Mouse (Mus musculus) lung, embryonic 16.5 days (tissue): ENCODE results near the gene Abcc4. TPM values are rescaled to one million over a fixed set of nuclear protein-coding genes. Genes with fewer than 3 reads are reported as not detected.

Source experiments
- ATAC-seq: fragments of 200-750 bp; cut with Nextera tagmentation; 2 replicates; pipeline ENCODE4 v1.8.0; 2017; ENCODE audit warnings: low read depth, mild to moderate bottlenecking, moderate library complexity
- H3K27ac ChIP-seq: fragments of 300-500 bp; sonication (generic); 2 replicates; pipeline ENCODE4 v1.5.1; 2014; ENCODE audit warnings: mild to moderate bottlenecking, control low read depth, low read length
- H3K27me3 ChIP-seq: fragments of 300-500 bp; sonication (generic); 2 replicates; pipeline ENCODE4 v1.6.1; 2014; ENCODE audit warnings: low read depth, low read length, mixed read lengths; ENCODE audit not compliant: control insufficient read depth, insufficient read depth
- H3K36me3 ChIP-seq: fragments of 300-500 bp; sonication (generic); 2 replicates; pipeline ENCODE4 v1.6.1; 2014; ENCODE audit warnings: low read length; ENCODE audit not compliant: control insufficient read depth, insufficient read depth
- H3K4me1 ChIP-seq: fragments of 300-500 bp; sonication (generic); replicated peaks from 2 replicates; pipeline ENCODE4 v1.6.1; 2014; ENCODE audit warnings: low read length, mixed read lengths; ENCODE audit not compliant: control insufficient read depth, insufficient read depth
- H3K4me2 ChIP-seq: fragments of 300-500 bp; sonication (generic); 2 replicates; pipeline ENCODE4 v1.6.1; 2014; ENCODE audit warnings: low read depth, low read length, control low read depth
- H3K4me3 ChIP-seq: fragments of 300-500 bp; sonication (generic); 2 replicates; pipeline ENCODE4 v1.5.1; 2014; ENCODE audit warnings: mild to moderate bottlenecking, low read length, control low read depth
- H3K9ac ChIP-seq: fragments of 300-500 bp; sonication (generic); 2 replicates; pipeline ENCODE4 v1.6.1; 2014; ENCODE audit warnings: low read length, control low read depth
- H3K9me3 ChIP-seq: fragments of 300-500 bp; sonication (generic); 2 replicates; pipeline ENCODE4 v1.6.1; 2016; ENCODE audit warnings: low read length; ENCODE audit not compliant: control insufficient read depth
- WGBS: fragments of 180-500 bp; shearing (Covaris S2); extraction: QIAGEN DNeasy Blood & Tissue Kit; methylation state at CpG from one replicate; pipeline ENCODE4 v1.1.7; 2014; 5-methylcytosine and 5-hydroxymethylcytosine counted together
- polyA plus RNA-seq: library from polyadenylated mRNA; unstranded; fragments of >200 nt; fragmentation: Nextera tagmentation; extraction: Ambion mirVana; gene quantifications from 2 replicates; pipeline ENCODE4 v1.2.1, GENCODE M21; 2015

The Abcc4 gene
- 2.2 and 2.5 TPM in 2 replicates for polyA plus RNA-seq

DNA sequence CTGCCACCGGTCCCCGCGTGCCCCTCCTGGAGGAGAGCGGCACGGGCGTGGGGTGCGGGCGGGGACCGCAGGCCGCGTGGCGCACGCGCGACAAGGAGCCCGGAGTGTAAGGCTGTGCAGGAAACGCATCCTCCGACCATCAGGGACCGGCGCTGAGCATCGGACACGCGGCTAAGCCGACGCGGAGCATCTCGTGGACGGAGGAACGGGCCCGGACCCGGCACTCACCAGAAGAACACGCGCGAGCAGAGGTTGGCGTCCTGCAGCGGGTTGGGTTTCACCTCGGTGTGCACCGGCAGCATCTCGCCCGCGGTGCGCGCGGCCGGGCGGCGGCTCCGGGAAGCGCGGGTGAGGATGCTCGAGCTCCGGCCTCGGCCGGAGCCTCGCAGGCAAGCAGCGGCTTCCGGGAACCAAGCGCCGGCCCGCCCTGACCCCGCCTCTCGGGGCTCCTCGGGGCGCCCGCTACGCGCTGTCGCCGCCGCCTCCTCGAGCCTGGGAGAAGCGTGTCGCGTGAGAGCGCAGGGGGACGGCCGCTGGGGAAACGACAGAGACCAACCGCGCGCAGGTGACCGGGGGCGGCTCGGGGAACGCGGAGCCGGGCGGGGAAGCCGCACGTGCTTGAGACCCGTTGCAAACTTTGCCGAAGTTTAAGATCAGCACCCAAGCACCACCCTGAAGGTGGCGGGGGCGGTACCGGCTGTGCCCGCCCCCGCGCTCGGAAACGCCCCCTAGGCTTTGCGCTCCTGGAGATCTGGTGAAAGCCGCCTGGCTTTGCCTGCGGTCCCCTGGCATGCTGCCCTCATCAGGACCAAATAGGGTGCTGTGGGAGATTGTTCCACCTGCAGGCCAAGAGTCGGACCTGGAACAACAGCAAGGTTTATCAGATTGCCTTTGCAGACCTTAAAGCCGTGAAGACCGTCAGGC is at the start of gene Abcc4:
Gene Abcc4, minus strand, starts transcription at position 412 of the 924 bp plus-strand sequence.
- under 1% methylated on average over 83 of the region's 106 CpGs for WGBS
- H3K4me3 ChIP-seq, result peak within 1 kb of the TSS; percentile 61
- H3K9me3 ChIP-seq, result no peaks in the 10 kb centered on the region
- peak within 1 kb of the TSS; percentile 56 for H3K9ac ChIP-seq
- no peaks in the 10 kb centered on the region for H3K36me3 ChIP-seq
- peak; percentile 84 for ATAC-seq
- H3K27ac ChIP-seq, result no peak within 1 kb of the TSS
- peak within 1 kb of the TSS; percentile 92 for H3K4me2 ChIP-seq
- H3K4me1 ChIP-seq, result peaks cover 13% of the 10 kb centered on the region
- peaks cover 26% of the 10 kb centered on the region for H3K27me3 ChIP-seq

DNA sequence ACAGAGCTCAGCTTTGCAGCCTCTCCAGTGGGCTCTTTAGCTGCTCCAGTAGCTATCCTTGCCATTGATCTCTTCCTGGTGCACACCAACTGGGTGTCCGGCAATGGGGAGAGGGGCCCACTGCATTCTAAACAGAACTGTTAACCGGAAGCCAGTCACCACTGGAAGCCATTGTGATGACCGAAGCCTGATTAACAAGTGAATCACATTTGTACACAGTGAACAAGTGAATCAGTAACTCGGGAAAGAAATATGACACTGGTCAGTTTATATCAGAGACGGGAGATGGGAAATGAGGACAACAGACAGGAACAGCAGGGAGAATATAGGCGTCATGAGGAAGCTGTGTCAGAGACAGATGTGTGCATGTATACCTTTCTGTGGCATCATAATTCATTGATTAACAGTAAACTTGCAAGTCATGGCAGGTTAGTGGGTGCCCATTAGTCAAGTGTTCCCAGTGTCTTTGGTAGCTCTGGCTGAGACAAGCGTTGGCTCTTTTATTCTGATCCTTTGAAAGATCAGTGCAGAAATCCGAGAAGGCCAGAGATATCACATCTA is 45.3 kb upstream of the Abcc4 start:
- Histone ChIP-seq H3K27me3 (no peaks in the 10 kb centered on the region), H3K9ac (no peak overlapping the region), H3K4me3 (no peak overlapping the region), H3K9me3 (no peaks in the 10 kb centered on the region), H3K4me1 (no peaks in the 10 kb centered on the region), H3K27ac (no peak overlapping the region), H3K36me3 (no peaks in the 10 kb centered on the region), H3K4me2 (no peak overlapping the region)
- WGBS, result 68% methylated on average over 8 of the region's 8 CpGs
- no peak for ATAC-seq

DNA sequence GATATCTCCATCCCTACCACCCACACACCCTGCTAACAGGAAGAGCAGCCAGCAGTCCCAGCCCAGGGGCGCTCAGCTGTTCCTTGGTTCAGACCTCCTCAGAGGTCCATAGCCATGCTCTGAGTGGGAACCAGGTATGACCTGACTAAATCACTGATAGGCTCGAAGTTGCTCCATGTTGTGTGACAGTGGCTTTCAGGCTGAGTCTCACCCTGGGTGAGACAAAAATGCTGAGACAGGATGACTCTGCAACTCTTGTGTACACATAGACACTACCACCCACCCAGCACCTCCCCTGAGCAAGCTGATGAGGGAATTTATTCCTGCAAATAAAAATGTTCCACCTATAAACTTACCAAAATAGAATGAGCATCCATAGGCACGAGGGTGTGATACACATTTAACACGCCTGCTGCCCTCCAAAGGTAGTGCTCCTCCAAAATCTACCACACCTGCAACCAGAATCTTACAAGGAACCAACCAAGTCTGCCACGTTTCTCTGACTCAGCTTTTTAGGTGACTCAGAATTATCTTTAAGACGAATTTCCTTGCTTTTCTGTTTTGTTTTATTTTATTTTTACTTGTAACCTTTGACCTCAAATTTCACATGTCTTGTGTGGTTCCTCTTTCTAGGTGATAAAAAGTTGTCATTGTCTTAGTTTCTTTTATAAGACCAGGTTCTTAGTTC is 44.6 kb upstream of the Abcc4 start:
- Histone ChIP-seq H3K4me3 (no peak overlapping the region), H3K36me3 (no peaks in the 10 kb centered on the region), H3K27ac (no peak overlapping the region), H3K4me1 (no peaks in the 10 kb centered on the region), H3K9ac (no peak overlapping the region), H3K4me2 (no peak overlapping the region), H3K27me3 (no peaks in the 10 kb centered on the region), H3K9me3 (no peaks in the 10 kb centered on the region)
- no peak for ATAC-seq
- 73% methylated on average over 6 of the region's 6 CpGs for WGBS

DNA sequence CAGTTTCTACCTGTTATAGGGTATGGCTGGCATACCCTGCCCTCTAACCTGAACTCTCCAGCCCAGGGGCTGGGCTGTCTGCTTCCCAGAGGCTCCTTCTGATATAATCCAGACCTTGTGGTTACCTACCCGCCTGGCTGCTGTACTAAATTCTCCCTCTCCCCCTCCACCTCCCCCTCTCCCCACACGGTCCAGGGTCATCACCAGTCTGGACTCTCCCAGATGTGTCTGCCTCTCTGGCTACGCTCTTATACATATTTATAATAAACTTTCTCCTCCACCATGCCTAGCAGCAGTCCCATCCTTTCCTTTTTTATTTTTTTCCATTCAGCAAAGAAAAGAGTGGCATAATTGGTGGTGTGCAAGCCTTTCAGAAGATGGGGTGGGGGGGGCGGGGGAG is 43.7 kb upstream of the Abcc4 start:
- Histone ChIP-seq H3K27ac (no peak overlapping the region), H3K27me3 (no peaks in the 10 kb centered on the region), H3K9ac (no peak overlapping the region), H3K9me3 (no peaks in the 10 kb centered on the region), H3K4me3 (no peak overlapping the region), H3K4me1 (no peaks in the 10 kb centered on the region), H3K4me2 (no peak overlapping the region), H3K36me3 (no peaks in the 10 kb centered on the region)
- ATAC-seq, result no peak
- WGBS, result 46% methylated on average over 4 of the region's 4 CpGs

DNA sequence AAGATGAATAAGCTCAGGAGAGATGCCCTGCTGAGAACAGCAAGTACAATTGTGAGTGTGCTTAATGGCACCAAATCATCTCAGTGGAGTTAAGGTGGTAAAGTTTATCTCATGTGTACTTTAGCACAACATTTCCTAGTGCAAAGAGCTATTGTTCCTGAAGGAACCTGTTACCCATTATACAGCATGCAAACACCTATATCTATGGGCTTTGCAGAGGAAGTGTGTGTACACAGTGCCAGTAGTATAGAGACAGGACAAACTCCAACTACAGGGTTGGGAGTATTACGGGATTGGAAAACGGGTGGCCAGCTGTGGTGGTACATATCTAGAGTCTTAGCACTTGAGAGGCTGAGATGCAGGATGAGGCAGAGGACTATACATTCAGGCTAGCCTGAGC is 43.0 kb upstream of the Abcc4 start:
- no peaks in the 10 kb centered on the region for H3K4me1 ChIP-seq
- WGBS, result 60% methylated on average over 2 of the region's 2 CpGs
- H3K9me3 ChIP-seq, result no peaks in the 10 kb centered on the region
- H3K36me3 ChIP-seq, result no peaks in the 10 kb centered on the region
- no peak overlapping the region for H3K27ac ChIP-seq
- no peaks in the 10 kb centered on the region for H3K27me3 ChIP-seq
- H3K4me2 ChIP-seq, result no peak overlapping the region
- H3K9ac ChIP-seq, result no peak overlapping the region
- no peak overlapping the region for H3K4me3 ChIP-seq
- ATAC-seq, result no peak

DNA sequence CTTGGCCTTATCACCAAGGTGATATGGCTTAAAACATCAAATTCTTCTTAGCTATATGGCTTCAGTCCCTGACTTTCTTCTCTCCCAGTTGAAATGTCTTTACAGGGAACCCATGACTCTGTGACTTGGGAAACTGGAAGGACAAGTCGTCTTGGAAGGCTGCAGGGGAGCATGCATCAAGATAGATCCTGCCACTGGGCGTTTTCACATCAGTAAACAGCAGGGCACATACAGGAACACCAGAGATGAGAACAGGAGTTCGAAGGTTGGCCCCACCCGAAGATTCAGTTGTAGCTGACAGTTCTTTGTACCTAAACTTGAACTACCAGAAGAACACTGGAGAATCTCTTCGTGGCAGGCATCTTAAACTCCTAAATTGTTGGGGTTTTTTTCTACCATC is 36.8 kb upstream of the Abcc4 start:
- H3K9me3 ChIP-seq, result peaks cover 2% of the 10 kb centered on the region; the same call in 1 of the 2 replicates
- H3K27me3 ChIP-seq, result no peaks in the 10 kb centered on the region
- H3K27ac ChIP-seq, result no peak overlapping the region
- H3K4me2 ChIP-seq, result no peak overlapping the region
- no peaks in the 10 kb centered on the region for H3K36me3 ChIP-seq
- 66% methylated on average over 5 of the region's 5 CpGs for WGBS
- no peak for ATAC-seq
- no peak overlapping the region for H3K9ac ChIP-seq
- H3K4me1 ChIP-seq, result no peaks in the 10 kb centered on the region
- H3K4me3 ChIP-seq, result no peak overlapping the region

DNA sequence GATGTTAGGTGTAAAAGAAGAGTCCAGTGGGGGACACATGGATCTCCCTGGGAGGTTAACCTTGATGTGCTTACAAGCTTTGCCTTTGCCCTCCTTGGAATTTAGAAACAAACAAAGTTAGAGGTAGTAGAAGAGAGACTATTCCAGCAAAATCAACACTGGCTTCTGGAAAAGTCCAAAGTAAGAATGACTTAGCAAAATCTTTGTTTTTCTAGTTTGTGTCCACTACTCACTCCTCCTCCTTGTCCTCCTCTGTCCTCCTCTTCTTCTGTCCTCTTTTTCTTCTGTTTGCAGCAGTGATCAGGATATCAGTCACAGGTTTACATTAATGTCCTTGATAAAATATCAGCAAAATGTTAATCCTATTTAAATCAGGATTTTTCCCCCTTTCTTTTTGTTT is 35.8 kb upstream of the Abcc4 start:
- no peak for ATAC-seq
- Histone ChIP-seq H3K27ac (no peak overlapping the region), H3K9me3 (peaks cover 2% of the 10 kb centered on the region; the same call in 1 of the 2 replicates), H3K9ac (no peak overlapping the region), H3K4me2 (no peak overlapping the region), H3K4me1 (no peaks in the 10 kb centered on the region), H3K27me3 (no peaks in the 10 kb centered on the region), H3K36me3 (no peaks in the 10 kb centered on the region), H3K4me3 (no peak overlapping the region)

DNA sequence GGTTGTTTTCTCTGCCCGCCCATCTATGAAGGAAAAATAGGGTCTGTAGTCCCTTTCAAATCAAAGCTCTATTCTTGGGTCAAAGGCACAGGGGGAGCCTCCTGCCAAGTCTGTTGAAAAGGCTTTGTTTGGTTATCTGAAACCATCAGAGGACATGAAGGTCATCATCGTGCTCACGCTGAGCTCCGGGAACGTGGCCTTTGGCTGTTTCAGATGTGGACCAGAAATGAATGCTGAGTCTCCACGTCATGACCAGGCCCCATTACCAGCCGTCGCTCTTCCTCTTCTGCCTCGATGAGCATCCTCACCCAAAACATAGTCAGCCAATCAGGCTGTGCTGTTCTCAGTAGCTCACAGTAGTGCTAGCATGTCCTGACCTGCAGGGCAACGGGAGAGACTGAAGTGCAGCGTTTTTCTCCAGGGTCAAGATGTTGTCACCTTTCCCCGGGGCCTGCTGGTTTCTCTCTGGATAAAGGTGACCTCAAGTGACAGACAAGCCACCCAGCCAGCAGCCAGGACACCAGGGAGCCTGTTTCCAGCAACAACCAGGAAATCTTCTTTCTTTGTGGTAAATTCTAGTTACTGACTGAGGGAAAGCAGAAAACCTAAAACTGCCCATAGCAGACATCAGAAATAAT is 31.4 kb upstream of the Abcc4 start:
- 31% methylated on average over 12 of the region's 12 CpGs for whole genome bisulfite sequencing
- Histone ChIP-seq H3K9me3 (peaks cover 2% of the 10 kb centered on the region; the same call in 1 of the 2 replicates), H3K27me3 (no peaks in the 10 kb centered on the region), H3K36me3 (no peaks in the 10 kb centered on the region), H3K4me1 (no peaks in the 10 kb centered on the region), H3K27ac (no peak overlapping the region), H3K4me2 (no peak overlapping the region), H3K9ac (no peak overlapping the region), H3K4me3 (no peak overlapping the region)
- no peak for ATAC-seq

DNA sequence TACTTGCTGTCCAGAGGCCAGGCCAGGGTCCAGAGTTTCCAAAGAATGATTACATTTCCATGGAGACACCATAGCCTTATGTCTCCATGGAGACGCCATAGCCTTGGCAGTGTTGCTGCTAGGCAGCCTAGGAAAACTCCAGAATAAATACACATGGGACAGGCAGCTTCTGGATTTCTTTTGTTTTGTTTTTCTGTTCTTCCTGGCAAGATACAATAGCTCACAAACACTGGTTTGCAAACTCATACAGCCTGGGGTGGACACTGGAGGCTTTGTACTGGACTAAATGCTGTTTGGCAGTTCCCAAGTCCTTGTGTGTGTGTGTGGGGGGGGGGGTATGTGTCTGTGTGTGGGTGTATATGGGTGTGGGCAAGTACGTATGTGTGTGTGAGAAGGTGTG is 29.1 kb upstream of the Abcc4 start:
- WGBS, result 52% methylated on average over 2 of the region's 2 CpGs
- H3K27ac ChIP-seq, result no peak overlapping the region
- H3K4me3 ChIP-seq, result no peak overlapping the region
- no peaks in the 10 kb centered on the region for H3K27me3 ChIP-seq
- no peak overlapping the region for H3K4me2 ChIP-seq
- ATAC-seq, result peak; percentile 38; the same call in 1 of the 2 replicates
- no peak overlapping the region for H3K9ac ChIP-seq
- H3K36me3 ChIP-seq, result no peaks in the 10 kb centered on the region
- peaks cover under 1% of the 10 kb centered on the region; the same call in 1 of the 2 replicates for H3K9me3 ChIP-seq
- no peaks in the 10 kb centered on the region for H3K4me1 ChIP-seq
